Mouse (Mus musculus): Measurements from ENCODE around the gene Stx1a.
"Not testable (repeated sequence)": the region's sequence is repeated elsewhere in the genome, so short reads cannot be mapped to it uniquely, and the experiment has no call there.

The Stx1a gene

DNA sequence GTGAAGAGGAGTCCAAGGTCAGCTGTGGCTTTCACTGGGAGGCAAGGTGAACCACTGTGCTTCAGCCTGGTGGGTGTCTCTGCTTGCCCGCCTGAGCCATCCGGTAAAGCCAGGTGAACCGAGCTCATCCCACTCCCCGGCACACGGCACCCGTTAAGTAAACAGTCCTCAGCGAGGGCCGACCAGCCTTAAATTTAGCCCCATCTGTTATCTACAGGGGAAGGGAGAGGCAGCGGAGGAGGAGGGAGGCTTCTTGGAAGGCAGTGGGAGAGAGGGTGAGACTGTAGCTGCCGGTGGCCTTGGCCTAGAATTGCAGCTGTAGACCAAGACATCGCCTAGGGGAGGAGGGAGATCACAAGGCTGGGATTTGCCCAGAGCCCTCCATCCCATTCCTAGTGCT lies 17.5 kb downstream of the Stx1a start:
- DNase-seq (ENCODE audit: low read depth, low spot score): peak; percentile 80

DNA sequence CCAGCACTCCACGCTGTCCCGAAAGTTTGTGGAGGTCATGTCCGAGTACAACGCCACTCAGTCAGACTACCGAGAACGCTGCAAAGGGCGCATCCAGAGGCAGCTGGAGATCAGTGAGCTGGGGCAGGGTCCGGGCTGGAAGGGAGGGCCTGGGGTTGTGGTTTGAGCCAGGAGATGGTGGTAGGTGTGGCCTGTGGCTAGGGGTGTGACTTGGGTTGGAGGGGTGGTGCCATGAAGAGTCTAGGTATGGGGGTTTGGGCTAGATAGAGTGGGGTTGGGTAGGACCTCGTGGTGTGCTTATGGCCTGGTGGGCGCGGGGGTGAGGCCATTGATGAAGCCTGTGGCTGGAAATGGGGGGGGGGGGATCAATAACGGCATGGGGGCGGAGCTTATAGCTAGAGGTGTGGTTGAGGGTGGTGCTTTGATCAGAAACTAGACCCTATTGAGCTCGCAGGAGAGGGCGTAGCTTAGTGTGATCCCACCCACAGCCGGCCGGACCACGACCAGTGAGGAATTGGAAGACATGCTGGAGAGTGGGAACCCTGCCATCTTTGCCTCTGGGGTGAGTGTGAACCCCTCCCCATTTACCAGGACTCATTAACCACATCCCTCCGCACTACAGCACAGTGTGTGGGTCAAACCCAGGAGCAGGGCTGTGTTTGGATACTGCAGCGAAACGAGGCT lies 19.0 kb downstream of the Stx1a start:
- DNase-seq (ENCODE audit: low read depth, low spot score): no peak

DNA sequence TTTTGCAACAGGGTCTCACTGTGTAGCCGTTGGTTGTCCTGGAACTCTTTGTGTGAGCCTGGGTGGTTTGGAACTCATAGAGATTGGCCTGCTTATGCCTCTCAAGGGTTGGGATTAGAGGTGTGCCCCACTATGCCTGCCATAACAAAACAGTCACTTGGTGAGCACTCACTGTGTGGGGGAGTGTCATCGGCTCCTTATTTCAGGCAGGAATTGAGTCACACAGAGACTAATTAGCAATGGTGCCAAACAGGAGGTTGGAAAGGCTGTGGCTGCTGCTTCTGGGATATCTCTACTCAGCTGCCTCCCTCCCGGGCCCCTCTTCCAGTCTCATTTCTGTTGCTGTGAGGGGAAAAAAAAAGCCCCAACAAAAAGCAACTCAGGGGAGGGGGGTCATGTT lies 21.3 kb downstream of the Stx1a start:
- DNase-seq (ENCODE audit: low read depth, low spot score): peak; percentile 83

DNA sequence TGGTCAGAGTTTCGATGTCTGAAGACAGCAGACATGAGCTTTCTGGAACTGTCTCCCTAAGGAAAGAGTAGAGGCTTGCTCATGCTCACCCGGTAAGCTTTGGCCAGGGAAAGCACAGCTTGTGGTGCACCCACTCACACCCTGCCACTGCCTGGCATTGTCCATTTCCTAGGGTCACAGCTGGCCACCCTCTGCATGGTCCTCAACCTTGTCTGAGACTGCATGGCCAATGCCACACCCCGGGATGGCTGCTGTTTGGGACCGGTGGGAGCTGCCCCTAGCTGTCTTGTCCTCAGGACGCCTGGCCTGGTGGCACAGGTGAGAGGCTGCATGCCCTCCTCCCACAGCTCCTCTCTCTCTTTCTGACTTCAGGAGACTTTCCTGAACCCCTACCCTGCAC lies 25.3 kb downstream of the Stx1a start:
- no peak for DNase-seq (ENCODE audit: low read depth, low spot score)

DNA sequence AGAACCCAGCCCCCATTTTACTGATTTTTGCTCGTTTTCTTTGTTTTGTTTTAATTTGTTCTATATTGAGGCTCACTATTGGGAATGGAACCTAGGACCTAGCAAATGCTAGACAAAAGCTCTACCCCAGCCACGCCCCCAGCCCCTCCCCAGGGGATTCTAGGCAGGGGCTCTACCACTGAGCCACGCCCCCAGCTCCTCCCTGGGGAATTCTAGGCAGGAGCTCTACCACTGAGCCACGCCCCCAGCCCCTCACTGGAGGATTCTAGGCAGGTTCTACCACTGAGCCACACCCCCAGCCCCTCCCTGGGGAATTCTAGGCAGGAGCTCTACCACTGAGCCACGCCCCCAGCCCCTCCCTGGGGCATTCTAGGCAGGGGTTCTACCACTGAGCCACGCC lies 26.0 kb downstream of the Stx1a start:
- DNase-seq (ENCODE audit: low read depth, low spot score): not testable (repeated sequence)

DNA sequence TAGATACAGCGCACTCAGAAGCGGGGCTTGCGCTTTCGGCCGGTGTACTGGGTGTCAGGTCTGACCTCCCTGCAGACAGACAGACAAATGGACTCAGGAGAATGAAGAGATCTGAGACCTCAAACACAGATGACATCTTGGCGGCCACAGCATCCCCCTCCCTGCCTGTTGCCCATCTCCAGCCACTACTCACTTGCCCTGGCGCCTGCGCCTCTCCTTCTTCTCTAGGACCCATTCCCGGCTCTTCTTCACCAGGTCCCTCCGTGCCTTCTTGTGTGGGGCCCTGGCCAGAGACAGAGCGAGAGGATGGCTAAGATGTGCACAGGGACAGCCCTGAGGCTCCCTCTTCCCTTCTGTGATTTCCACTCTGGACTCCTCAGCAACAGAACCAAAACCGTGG lies 30.1 kb downstream of the Stx1a start:
- DNase-seq (ENCODE audit: low read depth, low spot score): no peak

DNA sequence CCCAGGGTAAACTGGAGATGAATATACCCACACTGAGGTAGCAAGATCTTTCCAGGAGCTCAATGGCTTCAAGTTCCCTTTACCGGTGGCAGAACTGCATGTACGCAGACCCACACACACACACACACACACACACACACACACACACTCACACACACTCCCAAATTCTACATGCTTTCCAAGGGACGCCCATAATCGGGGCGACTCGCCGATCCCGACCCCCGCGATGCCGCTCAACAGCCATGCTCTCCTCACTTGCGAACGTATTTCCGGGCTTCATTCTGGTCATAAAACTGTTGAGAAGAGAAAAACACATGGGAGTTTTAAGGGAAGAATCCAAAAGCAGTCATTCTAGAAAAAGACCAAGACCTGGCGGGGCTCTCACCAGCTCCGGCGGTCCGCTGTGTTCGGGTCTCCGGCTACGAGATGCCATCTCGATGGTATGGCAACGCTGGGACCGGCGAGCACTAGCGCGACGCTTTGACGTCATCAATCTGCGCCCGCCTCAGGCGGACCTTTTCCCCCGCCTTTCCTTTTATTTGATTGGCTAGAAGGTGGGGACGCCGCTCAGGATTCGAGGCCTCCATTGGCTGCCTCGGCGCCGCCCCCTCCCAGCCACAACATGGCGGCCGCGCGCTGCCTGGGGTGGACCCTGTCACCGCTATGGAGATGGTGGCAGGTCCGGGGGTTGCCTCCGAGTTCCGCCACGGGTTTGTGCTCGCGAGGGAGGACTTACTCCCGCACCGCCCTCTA lies 40.5 kb downstream of the Stx1a start, which contains the start of gene Dnajc30:
Gene Dnajc30 (plus strand): TSS at position 574 of the 753 bp plus-strand sequence.
- DNase-seq (ENCODE audit: low read depth, low spot score): peak; percentile 99

DNA sequence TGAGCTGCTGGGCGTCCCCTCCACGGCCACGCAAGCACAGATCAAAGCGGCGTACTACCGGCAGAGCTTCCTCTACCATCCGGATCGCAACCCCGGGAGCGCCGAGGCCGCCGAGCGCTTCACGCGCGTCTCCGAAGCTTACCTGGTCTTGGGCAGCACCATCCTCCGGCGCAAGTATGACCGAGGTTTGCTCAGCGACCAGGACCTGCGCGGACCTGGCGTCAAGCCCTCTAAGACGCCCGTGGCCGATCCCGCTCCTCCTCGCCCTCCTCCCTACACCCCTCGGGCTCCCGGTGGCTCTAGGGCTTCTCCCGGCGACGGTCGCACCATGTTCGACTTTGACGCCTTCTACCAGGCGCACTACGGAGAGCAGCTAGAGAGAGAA lies 41.1 kb downstream of the Stx1a start:
- DNase-seq (ENCODE audit: low read depth, low spot score): no peak

DNA sequence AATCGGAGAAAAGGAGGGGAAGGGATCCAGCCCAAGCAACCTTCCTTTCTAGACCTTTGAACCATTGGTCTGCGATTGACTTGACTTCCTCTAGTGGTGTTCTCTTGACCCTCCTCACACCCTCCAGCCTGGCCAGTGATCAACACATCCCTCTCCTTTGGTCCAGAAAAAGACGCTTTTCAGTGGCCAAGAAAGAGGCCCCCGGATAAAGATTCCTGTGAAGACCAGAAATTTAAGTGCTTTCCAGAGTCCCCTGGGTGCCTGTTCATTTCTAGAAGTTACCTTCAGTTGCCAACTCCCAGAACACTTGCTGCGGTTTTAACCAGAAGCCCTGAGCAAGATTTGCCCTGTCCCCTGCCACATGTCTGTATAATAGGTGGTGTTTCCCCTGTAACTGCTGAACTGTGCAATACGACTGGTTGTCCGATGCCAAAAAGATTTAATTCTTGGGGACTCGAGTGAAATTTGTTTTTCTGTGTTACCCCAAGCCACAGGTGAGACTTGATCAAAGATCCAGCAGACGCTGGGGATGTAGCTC lies 41.7 kb downstream of the Stx1a start, which contains the start of gene Bud23:
Gene Bud23 (minus strand): TSS at position 51 of the 538 bp plus-strand sequence.
- not testable (repeated sequence) for DNase-seq (ENCODE audit: low read depth, low spot score)

DNA sequence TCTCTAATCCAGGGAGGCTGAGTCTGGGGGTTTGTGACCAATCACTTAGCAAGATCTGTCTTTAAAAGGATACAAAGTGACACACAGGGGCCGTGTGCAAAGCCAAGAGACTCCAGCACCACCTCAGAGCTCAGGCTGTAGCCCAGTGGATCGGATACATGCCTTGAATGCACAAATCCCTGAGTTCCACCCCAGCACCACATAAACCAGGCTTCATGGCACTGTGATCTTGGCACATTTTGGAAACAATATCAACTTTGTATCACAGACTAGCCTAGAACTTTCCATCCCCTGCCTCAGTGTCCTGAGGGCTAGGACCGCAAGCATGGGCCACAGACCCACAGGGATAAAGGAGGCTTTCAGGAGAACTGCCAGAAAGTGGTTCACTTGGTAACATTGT lies 42.7 kb downstream of the Stx1a start:
- no peak for DNase-seq (ENCODE audit: low read depth, low spot score)

DNA sequence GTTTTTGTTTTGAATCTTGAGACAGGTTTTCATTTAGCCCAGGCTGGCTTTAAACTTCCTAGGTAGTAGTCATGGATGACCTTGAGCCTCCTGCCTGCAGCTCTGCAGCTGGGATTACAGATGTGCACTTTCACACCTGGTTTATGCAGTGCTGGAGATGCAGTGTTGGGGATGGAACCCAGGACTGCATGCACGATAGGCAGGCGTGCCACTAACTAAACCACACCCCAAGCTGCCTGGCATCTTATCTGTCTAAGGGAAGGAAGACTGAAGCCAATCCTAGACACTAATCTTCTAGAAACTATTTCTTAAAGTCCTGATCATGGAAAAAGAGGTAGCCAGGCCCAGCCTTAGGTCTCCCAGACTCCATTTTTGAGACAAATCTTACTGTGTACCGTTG lies 47.2 kb downstream of the Stx1a start:
- no peak for DNase-seq (ENCODE audit: low read depth, low spot score)

DNA sequence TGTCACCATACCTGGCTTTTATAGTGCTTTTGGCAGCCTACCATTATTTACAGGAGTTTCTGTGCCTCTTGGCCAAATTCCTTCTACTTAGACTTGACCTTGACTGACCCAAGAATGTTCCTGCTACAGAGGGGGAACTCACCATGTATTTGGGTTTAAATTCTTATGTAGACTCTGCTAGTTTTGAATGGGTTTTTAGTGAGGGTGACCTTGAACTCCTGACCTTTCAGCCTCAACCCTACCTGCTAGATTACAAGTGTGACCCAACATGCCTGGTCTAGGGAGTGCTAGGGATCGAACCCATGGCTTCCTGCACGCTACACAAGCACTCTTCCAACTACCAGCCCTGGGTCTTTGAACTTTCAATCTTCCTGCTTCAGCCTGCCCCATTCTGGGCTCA lies 48.8 kb downstream of the Stx1a start:
- no peak for DNase-seq (ENCODE audit: low read depth, low spot score)

DNA sequence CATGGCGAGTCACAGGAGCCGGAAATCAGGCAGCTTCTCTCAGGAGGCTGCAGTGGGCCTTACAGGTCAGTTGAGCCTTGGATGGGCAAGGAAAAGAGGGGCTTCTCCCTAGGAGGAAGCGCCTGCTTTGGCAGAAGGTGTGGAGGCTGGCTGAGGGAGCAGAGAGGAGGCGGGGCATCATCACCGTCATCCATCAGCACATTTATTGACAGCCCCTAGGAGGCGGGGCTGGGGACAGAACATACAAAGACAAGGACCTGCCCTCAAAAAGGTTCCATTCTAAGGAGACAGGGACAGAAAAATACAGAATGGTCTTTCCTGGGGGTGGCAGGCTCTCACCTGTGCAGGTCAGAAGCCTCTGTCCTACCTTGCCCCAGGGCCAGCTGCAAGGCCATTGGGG lies 49.4 kb downstream of the Stx1a start:
- no peak for DNase-seq (ENCODE audit: low read depth, low spot score)

DNA sequence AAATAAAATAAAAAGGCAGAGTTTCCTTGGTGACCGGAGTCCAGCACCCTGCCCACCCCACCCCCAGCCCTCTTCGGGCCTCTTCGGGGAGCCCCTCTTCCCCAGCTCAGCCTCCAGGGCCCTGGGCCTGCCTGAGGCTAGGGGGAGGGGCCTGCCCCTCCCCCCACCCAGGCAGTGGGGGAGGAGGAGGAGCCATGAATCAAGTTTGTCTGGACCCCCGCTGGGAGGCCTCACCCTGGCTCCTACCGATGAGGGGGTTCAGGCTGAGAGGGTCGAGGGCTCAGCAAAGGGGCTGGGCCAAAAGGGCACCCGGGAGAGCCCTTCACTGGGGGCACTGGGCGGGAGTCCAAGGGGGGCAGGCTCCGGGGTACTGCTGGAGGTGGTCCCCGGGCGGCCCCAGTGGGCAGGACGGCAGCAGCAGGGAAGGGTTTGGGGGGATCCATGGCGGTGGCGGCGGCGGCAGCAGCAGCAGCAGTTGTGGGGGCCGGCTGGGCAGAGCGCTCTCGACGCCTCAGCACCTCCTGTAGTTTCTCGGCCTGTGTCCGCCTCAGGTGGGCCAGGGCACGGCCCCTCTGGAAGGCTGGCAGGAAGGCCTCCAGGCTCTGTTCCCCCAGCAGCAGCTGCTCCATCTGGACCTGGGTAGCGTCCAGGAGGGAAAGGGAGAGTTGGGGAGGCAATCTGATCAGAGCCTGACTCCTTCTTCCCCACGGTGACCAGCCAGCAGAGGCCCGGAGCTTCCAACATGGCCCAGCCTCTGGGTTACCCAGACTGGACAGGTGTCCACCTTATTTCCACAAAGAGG lies 50.3 kb downstream of the Stx1a start:
- no peak for DNase-seq (ENCODE audit: low read depth, low spot score)

DNA sequence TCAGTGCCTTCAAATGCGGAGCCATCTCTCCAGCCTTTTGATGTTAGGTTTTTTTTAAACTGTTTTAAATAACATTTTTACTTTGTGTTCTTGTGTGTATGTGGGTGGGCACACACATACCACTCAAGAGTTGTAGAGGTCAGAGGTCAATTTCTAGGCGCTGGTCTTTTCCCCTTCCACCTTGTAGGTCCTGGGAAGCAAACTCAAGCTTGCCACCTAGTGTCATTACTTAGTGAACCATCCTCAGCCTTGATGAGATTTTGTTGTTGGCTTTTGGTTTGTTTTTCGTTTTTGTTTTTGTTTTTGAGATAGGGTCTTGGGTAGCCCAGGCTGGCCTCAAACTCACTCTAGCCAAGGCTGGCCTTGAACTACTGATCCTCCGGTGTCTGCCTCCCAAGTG lies 52.4 kb downstream of the Stx1a start:
- peak; percentile 13 for DNase-seq (ENCODE audit: low read depth, low spot score)

DNA sequence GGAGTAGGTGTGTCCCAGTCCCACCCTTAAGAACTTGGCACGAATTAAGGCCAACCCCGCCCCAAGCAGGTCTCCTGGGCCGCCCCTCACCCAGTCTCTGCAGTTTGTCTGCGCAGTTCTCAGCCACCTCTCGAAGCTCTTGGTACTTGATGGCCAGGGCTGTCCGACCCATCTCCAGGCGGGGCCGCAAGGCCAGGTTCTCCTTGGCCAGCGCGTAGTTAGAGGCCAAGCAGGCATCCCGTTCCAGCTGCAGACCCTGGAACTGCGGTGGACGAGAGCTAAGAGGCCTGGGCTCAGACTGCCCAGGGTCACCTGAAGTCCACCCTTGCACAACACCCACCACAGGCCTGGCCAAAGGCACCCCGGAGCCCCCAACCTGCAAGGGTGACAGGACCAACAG lies 53.1 kb downstream of the Stx1a start:
- DNase-seq (ENCODE audit: low read depth, low spot score): no peak

DNA sequence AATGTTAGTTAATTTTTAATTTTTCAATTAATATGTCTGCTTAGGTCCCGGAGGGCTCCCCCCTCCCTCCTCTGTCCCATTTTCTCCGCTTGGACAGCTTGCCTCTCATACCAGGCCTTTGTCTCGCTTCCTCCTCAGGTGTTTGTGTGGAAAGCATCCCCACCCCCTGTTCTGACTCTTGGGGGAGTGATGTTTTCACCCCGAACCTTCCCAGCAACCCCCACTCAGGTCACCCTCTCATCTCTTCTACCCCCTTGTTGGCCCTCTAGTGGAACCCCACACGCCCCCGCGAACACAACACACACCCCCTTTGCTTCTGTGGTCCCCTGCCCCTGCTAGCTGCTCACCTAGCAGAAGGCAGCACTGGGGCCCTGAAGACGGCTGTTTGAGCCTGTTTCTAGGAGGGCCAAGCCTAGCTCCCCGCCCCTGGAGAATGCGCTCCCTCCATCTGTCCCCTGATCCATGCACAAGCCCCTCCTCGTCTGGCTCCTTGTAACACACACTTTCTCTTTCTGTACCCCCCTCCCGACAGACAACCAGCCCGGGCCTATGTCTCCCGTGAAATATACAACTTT lies 53.7 kb downstream of the Stx1a start:
- DNase-seq (ENCODE audit: low read depth, low spot score): peak; percentile 72

DNA sequence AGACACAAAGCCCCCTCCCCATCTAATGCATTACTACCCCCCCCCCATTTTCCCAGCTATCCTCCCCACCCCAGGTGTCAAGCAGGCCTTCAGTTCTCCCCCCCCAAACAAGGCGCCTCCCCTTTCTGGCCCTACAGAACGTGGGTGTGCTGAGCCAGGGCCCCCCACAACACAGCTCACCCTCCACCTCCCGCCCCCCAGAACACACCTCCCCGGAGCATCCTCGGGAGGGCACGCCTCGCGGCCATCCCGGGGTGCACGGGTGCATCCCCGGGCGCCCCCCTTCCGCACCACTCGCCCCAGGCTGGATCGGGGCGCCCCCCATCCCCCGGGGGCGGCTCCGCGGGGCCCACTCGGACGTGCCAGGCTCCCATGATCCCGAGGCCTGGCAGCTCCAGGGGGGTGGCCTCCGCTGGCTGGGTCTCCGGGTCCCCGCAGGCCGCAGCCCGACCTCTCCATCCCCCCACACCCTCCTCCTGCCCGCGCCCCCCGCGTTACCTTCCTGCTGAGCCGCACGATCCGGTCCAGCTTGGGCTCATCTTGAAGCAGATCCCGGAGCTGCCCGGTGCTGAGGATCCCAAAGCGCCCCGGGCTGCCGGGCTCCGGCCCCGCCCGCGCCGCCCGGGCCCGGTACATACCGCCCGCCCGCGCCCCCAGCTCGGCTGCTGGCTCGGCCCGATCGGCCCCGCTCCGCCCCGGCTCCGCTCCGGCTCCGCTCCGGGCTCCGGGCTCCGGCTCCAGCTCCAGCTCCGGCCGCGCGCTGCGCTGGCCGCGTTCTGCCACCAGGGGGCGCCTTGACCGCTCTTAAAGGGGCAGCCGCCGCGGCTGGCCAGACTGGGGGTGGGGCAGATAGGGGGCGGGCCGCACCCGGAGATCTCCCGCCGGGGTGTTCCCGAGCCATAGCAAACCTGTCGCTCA lies 54.5 kb downstream of the Stx1a start, which contains the start of gene Vps37d:
Gene Vps37d (minus strand): TSS at position 703 of the 918 bp plus-strand sequence.
- DNase-seq (ENCODE audit: low read depth, low spot score): peak; percentile 94

DNA sequence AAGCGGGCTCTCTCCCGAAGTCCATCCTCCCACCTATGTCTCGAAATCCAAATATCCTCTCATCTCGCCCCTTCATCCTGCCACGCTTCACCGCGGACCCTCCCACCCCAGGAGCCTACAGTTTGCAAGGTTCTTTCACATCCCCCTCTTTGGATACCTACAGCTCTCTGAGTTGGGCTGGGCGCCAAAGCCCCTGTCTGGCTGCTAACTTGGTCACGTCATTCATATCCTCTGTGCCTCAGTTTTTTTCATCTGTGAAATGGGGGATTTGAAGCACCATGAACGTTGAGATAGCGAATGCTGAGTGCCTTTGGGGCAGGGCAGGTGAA lies 55.2 kb downstream of the Stx1a start:
- no peak for DNase-seq (ENCODE audit: low read depth, low spot score)

DNA sequence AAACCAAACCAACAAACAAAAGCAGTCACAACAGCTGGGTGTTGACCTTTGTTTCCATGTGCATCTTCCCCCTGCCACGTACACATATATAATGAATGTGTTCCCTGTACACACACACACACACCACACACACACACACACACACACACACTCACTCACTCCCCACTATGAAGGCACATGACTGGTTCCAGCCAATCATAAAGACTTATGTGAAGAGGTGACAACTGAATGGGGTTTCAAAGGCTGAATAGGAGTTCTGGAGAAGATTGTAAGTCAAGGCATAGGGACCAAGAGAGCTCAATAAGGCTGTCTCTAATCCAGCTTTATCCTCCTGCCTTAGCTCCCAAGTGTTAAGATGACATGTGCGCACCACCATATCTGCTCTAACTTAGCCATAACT lies 56.3 kb downstream of the Stx1a start:
- DNase-seq (ENCODE audit: low read depth, low spot score): no peak

DNA sequence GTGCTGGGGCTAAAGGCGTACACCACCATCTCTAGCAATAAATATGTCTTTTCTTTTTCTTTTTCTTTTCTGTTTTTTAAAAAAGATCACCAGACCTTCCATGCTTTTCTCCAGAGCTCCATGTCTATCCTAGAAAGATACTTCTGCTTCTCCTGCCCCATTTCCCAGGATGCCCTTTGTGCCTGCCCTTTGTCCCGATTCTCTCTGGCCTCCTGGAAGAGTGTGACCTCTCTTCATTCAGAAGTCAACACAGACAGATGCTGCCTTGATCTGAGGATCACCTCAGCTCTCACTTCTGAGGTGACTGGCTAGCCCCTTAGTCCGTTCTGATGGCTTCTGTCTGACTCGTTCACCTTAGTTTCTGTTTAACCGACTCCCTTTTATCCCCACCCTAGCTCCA lies 57.3 kb downstream of the Stx1a start:
- DNase-seq (ENCODE audit: low read depth, low spot score): no peak

Measured in brain, adult 2 months (tissue).